Mouse (Mus musculus): ENCODE data around the gene Nfia.

Nfia gene

DNA sequence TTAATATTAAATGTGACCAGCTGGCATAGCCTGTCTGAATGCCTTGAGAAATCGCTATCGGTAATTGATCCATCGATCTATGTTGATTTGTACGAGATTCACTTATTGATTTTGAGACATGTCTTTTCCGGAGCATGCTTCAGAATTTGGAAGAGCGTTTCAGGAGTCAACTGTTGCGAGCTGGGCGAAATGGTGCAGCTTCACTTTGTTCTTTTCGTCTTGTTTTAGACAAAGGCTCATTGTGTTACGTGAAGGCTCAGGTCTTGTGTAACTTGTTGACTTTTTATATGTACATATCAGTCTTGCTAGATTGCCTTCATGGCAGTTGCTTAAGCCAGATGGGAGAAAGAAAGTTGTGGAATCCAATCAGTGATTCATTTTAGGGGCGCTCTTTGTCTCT is 11.7 kb downstream of the Nfia start:
- DNase-seq = no peak

DNA sequence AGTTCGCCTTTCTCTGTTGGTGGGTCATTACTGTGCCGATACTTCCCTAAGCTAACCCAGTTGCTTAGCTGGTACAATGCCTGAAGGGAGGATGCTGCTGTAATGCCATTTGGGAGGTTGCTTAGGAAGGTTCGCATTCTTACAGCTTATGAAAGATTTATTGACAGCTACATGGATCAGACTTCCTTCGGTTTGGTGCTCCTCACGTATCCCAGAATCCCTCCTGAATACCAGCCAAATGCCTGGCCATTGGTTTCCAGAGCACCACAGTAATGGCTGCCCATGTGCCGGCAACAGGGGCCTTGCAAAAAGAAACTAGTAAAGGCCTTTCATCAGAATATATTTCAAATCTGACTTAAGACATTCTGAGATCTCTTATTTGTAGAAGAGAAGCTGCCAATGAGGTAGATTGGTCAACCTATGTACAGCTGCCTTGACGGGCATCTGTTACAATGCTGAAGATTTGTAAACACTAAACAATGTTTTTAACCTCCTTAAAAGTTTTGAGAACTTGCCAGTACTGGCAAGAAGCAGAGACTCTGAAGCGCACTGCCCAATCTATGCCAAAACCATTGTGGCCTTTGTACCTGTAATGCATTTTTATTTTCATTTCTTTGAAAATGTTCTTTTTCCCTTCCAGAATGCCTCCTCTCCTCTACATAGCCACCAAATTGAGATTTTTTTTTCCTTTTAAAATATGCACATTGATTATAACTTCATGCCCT is 13.2 kb downstream of the Nfia start:
- DNase-seq = no peak

DNA sequence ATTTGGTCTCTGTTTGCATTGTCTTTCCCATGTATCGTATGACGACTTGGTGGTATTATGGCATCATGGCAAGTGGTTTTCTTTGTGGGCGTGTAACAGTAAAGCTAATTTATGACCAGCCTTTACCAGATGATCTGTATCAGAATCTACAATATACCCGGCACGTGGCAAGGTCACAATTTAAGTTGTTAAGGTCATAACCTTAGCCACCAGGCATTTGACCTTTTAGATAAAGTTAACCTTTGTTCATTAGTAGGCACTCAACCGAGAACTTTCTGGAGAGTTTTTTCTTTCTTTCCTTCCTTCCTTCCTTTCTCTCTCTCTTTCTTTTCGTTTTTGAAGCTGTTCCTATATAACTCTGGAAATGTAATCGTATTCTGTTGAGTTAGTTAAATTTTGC is 14.0 kb downstream of the Nfia start:
- no peak for DNase-seq

DNA sequence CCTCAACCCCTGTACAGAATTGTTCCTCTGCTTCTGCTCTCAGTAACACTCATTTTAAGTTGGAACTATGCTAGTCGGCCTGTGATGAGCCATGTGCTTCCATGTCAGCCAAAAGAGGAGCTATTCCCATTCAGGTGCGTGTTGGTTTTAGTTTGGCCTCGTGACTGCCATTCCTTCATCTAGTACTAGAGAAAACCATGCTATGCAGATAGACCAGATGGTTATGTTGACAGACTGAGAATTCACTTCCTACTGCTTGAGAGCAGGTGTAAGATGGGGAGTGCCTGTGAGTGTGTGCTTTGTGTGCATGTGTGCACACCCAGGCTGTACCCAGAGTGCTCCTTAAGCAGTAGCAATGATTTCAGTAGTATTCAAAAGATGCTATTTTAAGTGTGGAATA is 15.0 kb downstream of the Nfia start:
- no peak for DNase-seq

DNA sequence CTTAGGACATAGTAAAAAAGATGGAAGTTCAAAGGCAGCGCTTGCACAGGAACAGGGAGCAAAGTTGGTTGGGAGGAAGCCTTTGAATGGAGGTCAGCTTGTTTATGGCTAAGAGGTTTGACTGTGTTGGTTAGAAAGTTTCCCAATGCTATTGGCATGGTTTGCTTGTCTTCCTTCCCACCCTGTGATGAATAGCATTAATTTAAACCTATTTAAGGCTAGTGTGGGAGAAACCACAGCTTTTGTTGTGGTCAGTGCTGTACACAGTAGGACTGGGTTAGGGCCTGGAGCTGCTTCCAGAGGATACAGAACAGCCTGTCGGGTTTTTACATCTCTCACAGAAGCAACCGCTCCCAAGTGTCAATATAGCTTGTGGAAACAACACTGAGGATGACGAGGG is 16.0 kb downstream of the Nfia start:
- no peak for DNase-seq

DNA sequence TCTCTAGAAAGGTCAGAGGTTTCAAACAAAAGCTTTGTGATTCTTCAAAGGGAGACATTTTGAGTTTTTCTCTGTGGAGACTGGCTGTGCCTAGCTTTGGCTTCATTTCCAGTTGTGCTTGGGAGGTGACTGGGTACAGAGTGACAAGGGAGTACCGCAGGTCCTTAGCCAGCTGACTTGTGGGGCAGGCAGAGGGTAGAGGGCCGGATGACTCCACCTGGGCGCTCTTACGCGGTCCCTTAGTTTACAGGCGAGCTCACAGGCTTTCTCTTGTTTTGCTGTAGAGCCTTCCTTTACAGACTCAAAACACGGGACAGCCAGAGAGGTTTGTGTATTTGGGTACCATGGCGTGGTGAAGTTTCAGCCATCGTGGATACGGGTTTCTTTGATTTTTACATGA is 21.4 kb downstream of the Nfia start:
- no peak for DNase-seq

DNA sequence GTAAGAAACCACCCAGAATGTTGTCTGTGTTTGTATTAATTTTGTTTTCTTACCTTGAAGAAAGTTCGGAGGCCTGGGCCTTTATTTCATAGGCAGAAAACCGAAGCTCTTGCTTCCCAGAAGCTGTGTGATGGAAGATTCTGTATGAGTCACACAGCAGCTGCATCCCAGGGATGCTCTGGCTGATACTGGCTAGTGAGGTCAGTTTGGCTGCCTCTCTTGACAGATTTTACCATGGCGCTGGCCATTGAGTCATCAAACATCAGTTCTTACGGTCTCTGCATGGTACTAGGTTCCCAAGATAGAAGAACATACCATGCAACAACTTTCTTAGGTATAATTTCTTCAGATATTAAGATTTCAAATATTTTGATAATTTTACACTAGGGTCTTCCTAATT is 22.3 kb downstream of the Nfia start:
- no peak for DNase-seq

DNA sequence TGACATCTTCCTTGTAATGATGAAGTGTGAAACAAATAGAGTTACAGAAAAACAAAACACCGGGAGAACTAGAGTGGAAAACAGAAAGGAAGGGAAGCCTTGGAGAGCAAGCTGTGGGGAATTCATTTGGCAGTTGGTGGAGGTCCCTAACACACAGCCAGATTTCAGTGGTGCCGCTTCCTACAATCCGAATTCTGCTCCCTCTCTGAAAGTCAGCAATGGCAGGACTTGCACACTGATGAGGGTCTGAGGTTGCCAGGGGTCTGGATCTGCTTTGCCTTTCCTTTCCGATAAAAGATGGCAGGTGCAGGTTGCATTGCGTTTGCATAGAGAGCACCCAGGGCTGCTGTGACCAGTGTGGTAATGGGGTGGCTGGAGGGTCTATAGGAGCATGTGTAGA is 23.4 kb downstream of the Nfia start:
- DNase-seq = no peak

DNA sequence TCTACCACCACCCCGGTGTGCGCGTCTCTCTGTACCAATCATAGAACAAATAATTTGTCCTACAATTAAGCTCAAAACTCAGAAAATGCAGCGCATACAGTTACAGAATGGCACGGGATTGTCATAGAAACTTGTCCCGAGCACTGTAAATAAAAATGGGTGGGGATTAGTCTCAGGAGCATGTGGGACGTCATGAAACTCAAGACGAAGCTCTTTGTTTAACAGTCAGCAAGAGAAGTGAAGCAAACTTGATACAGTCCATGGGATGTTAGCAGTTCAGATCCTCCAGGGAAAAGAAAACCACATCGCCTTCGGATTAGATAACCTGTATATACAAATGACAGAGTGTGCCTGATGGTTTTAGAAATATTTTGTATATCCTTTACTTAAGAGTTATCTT is 24.0 kb downstream of the Nfia start:
- DNase-seq = no peak

DNA sequence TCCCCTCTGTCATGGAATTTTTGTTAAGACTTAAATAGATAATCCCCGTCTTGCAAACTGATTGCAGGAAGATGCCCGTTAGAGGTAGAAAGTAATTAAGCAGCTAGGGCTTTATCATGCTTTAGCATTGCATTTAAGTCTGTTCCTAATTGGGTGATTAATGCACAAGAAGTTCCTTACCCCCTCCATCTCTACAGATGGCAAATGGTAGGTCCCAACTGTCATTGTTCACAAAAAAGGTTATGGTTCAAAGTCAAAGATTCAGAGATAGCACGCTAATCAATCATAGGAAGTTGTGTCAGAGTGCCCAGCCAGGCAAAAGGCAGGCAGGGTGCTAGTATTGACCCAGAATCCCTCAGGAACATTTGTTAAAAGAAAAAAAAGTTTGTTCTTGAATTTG is 31.3 kb downstream of the Nfia start:
- DNase-seq = no peak

DNA sequence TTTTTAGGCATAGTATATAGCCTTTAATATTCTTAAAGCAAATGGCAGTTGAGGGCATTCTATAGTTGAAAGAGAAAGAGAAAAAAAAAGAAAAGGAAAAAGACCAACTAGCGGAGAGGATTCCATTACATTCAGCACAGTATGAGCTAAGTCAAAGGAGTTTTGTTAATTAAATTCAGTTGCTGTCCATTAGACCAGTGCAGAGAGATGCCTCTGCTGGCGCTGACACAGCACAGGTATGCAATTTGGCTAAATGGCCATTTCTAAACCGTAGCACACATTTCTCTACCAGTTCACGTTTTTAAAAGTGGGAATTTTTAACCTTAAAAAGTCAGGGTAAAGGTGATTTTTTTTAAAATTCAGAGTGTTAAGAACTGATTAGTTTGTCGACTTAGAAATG is 32.1 kb downstream of the Nfia start:
- no peak for DNase-seq

DNA sequence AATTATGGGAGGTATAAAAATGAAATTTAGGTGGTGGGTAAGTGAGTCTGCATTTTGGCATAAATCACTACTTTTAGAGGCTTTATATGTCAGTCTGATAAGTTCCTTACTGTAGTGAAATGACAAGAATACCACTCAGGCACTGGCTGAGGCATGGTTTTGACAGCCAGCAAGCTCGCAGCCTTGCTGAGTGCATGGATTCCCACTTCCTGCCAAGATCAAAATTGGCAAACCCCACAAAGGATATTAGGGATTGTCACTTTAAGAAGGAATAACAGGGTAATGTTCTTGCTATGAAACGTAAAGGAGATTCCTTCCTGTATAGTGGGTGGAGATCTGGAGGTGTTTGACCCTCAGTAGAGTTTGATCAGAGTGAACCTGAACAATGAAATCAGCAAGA is 32.7 kb downstream of the Nfia start:
- no peak for DNase-seq

DNA sequence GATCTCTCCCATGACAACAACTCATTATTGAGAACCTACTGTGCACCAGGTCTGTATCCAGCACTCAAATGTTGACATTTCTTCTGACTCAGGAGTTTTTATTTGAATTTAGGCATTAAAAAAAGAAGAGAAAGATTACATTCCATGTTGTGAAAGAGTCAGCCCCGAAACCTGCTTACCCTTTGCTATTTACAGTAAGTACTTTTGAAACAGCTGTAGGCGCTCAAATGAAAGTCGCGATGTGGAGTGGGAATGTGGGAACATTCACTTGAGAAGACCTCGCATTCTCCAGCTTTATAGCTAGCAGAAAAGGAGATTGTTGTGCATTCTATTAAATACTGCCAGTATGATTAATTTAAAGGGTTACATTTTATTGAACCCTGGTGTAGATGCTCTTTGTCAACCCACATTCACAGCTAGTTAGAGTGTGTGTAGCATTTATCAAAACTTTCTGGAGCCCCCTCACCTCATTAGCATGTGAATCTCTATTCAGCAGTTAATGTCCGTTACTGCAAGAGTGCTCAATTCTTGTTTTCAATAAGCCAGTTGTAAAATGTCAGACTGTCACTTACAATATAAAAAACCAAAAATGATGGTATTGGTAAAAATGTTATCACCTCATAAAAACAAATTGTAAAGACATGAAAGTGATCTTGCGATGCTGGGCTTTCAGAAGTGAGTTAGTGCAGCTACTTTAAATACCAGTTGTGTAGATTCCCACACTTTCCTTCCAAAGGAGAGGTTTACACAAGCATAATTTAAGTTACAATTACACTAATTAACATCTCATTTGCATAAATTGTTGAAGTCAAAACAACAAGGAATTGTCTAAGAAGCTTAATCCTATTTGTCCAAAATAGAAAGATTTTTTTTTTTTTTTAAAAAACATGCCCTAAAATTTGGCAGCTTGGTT is 33.6 kb downstream of the Nfia start:
- DNase-seq = no peak

DNA sequence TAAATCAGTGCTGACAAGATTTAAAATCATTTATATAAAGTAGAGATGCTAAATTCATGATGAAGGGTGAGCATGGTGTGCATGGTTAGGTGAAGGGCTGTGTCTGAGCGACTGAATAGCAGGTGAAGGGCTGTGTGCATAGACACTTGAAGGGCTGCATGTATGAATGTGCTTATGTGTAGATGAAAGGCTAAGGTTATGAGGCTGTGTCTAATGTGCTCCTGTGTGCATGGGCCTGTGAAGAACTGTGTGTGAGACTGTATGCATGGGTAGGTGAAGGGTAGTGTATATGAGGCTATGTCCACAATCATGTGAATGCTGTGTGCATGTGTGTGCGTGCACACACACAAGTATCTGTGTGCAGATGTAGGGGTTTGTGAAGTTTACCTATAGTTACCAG is 34.4 kb downstream of the Nfia start:
- no peak for DNase-seq

DNA sequence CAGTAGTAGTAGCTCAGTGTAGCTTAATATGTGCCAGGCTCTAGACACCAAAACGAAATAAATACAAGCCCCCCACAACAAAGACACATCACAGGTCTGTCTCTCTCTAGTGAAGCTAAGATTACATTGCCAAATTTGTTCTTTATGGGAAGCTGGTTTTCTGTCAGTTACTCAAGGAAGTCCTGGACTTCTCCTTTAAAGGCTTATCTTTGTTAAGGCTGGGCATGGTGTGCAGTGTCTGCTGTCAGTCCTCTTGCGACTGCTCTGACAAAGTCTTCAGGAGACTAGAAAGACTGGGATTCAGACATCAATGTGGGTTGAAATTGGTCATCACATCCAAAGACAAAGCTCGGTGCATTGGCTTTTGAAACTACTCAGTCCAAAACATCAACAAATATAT is 36.4 kb downstream of the Nfia start:
- no peak for DNase-seq

DNA sequence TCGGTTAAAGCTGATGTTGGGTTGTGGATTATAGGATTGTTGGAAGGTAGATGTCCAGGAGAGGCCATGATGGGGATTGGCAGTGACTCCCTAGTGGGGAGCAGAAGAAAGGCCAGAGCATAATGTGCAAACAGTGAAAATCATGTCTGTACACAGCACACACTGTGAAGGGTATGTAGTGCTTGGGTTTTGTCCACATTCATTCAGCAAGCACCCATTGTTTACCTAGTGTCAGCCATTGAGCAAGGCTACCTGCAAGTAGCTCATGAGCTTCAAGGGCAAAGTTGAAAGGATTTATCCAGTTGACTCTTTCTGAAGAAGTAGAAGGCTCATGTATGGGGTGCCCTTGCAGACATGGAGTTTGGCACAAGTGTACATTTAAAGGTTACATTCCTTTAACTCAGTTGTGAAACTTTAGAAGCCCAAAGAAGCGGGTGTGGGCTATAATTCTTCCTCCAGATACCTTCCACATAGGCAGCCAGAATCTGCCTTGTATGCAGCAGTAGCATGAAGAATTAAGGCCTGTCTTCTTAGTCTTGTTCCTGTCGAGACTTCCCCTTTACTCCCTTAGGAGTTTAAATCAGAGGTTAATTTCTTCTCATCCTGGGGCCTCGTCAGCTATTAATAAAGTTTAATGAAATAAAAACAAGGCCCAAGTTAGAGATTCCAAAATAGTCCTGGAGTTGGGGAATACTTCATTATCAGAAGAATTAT is 37.2 kb downstream of the Nfia start:
- no peak for DNase-seq

DNA sequence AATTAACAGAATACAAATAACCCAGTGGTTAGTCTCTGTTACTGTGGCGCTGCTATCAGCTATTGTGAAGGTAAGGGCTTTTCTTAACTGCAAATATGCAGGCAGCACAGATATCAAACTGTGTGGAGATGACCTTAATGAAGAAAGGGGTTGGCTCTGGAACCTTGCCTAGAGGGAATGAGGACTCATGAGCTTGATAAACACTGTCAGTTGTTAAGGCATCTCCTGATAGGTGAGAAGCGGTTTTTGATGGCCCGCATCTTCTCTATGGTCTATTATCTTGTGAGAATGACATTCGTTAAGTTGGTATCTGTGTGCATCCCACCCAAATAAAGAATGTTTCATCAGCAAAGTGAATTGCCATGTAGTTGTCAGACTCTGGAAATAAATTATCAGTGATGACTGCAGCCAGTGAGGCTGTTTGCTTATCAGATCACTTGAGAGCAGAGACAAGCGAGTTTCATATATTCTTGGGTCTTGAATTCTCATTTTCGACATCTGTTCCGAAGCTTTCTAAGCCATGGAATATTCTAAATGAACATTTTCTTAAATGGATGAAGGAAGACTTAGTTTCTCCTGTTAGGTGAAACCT is 37.9 kb downstream of the Nfia start:
- no peak for DNase-seq

DNA sequence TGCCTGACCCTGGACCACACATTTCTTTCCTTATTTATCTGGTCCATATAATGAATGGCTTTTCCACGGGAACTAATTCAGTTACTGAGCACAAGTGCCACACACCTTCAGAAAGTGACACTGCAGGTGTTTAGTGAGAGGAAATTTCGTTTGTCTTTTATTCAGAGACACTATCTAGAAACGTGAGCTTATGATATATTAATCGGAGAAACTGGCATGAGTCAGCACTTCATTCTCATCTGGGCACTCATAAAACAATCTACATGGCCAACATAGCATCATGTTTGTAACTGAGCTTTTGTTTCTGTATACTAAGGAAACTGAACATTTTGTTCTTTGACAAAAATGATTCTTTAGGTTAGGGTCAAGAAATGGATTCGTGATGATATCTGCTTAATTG is 40.5 kb downstream of the Nfia start:
- DNase-seq = no peak

DNA sequence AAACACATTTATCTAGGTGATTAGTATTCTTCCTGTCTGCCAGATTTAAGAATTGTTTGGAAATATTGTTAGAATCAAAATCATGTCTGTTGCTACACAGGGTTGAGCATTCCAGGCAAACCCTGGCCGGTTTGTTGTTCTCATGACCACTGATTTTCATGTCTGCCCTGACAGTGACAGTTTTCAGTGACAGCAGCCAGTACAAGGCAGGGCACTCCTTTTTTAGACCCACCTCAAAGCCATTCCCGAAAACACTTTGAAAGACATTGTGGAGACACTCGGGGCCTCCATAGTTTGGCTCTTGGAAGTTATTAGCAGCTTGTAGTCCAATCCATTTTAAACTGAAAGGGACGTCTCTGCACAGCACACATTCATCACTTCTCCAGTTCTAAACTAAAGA is 41.5 kb downstream of the Nfia start:
- DNase-seq = no peak

DNA sequence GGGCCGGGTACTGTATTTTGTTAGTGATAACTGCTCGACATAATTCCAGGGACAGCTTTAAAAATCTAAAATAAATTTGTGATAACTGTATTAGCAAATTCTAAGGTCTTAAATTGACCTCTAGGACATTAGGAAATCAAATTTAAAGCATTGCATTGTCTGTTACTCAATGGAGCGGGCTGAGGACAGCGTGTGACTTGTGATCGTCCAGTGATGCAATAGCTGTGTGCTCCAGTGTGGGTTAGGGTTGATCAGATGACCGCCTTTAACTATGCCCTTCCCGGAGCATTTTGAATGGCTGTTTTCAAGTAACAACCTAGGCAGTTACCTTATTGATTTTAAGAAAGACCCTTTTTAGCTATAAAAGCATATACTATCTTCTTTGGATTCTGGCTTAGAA is 42.0 kb downstream of the Nfia start:
- no peak for DNase-seq

DNA sequence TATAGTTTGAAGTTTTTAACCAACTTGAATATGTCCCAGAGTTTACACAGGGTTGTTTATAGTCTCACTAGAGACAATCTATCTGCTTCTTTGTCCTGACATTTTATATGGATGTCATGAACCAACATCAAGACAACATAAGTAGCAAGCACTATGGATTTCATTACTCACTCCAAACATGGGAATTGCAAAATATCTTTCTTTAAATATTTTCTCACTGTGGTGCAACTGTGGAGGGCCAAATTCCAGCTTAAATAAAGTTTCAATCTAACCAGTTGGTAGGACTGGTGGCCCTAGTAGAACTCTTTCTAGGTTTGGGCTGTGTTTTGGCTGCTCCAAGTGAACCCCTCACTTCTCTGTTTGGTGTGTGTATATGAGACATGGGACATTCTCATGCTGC is 43.5 kb downstream of the Nfia start:
- no peak for DNase-seq

DNA sequence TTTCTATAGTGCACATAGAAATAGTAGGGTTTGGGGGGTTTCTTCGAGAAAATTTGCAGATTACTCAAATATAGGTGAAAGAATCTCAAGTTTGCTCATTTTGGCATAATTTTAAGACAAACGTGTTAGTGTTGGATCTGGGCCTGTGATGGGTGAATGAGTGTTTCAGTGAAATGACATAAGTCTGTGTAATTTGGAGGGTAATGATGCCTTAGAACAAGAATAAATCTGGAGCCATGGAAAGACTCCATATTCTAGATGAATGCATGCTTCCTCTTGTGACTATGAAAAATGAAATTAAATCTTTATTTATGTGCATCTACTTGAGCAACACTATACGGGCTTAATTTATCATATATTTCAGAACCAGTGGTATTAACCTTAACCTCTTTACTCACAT is 44.2 kb downstream of the Nfia start:
- DNase-seq = no peak

DNA sequence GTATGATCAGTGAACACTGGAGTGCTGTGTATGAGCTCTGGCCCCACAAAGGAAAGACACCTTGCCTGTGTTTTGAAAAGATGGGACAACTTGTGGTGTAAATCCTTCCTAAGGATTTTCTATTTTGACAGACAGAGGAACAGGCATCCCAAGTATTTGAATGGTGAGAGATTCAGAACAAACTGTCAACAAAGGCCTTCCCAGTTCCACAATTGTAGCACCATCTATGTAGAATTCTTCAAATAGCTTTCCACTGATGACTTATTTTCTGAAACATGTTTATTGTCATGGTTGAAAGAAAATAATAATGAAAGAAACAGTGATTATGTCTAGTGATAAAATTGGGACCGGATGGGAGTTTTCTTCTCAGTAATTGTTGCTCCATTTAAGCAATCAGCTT is 45.2 kb downstream of the Nfia start:
- DNase-seq = no peak

DNA sequence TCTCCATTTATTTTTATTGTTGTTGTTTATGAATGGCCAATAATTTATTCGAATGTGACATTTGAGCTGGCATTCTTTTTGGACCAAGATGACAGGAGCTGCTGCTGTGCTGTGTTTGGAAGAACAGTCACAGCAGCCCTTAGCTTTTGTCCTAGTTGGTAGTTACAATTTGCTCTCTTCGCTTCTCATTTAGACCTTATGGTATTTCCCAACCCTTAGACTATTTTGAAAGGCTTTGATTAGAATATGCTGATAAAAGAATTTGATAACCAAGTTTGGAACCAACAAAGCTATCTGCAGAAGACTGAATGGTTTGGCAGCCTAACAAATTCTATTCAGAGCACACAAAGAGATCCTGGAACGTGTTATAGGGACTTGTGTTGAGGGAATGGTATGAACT is 46.0 kb downstream of the Nfia start:
- DNase-seq = no peak
